Mouse (Mus musculus) liver, postnatal 0 days (tissue): ENCODE measurements around the gene Ranbp10.

Experiments
- CTCF ChIP-seq: sonication (generic); IDR thresholded peaks from 2 replicates; pipeline ENCODE4 v1.5.1; 2016; ENCODE audit warnings: antibody characterized with exemption, low read depth
- EP300 ChIP-seq: IDR thresholded peaks from 2 replicates; pipeline ENCODE4 v1.6.1; 2016; ENCODE audit warnings: antibody characterized with exemption, low read depth, mild to moderate bottlenecking

DNA sequence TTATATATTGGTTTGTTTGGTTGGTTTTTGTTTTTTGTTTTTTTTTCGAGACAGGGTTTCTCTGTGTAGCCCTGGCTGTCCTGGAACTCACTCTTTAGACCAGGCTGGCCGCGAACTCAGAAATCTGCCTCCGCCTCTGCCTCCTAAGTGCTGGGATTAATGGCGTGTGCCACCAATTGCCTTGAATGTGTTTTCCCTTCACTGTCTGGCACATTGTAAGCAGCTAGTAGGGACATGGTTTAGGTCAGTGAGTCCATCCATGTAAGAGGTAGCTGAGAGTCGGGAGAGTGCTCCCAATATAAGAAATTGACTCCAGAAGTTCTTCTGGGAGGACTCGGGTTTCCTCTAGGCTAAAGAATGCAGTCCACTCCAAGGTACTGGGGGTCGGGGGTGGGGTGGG, 27.2 kb upstream of the Ranbp10 start:
- TF ChIP-seq CTCF (no peak), EP300 (no peak)
